Mouse (Mus musculus): ENCODE measurements around the gene H2al1d.
"Not testable (repeated sequence)": the region's sequence is repeated elsewhere in the genome, so short reads cannot be mapped to it uniquely, and the experiment has no call there.

DNA sequence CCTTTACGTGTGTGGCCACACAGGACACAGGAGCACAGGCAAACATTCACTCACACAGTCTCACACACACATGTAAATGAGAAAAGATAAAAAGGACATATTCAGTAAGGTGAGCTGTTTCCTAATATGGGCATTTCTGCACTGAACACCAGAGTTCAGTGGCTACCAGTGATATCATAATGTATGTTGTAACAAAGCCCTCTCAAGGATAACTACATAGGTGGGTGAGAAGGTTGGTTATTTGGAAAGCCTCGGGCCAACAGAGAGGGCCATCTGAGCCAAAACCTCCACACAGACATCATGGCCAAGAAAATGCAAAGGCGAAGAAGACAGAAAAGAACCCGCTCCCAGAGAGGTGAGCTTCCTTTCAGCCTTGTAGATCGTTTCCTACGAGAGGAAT, 3.3 kb upstream of the H2al1d start, which contains the start of gene H2al1c:
- not testable (repeated sequence) for TF ChIP-seq CTCF (IDR thresholded peaks at IDR 0.05; ENCODE audit: borderline replicate concordance, control insufficient read depth, extremely low read depth, insufficient read depth, low read length, poor library complexity); POLR2A (IDR thresholded peaks at IDR 0.05; ENCODE audit: control insufficient read depth, extremely low read depth, insufficient read depth, low read length, poor library complexity)
